Mouse (Mus musculus) C2C12 (cell line): ENCODE results near the gene Srf. TPM values are rescaled to one million over a fixed set of nuclear protein-coding genes. Genes with fewer than 3 reads are reported as not detected.

Source experiments
- H3K27me3 ChIP-seq: one replicate; pipeline ENCODE4 v1.6.1; 2011; ENCODE audit not compliant: control insufficient read depth, insufficient read depth, insufficient read length
- H3K36me3 ChIP-seq: one replicate; pipeline ENCODE4 v1.6.1; 2011; ENCODE audit not compliant: control insufficient read depth, insufficient read depth
- H3K4me3 ChIP-seq: one replicate; pipeline ENCODE4 v1.5.1; 2011; ENCODE audit warnings: mild to moderate bottlenecking, control low read depth; ENCODE audit not compliant: poor library complexity, insufficient read depth, severe bottlenecking
- H3K79me2 ChIP-seq: one replicate; pipeline ENCODE4 v1.6.1; 2011; ENCODE audit not compliant: control insufficient read depth, insufficient read depth
- H3K79me3 ChIP-seq: one replicate; pipeline ENCODE4 v1.6.1; 2011; ENCODE audit warnings: low read depth, control low read depth
- H3ac ChIP-seq: one replicate; pipeline ENCODE3; 2011; ENCODE audit warnings: low read depth; ENCODE audit not compliant: control insufficient read depth, insufficient read length
- CEBPB ChIP-seq: IDR thresholded peaks from one replicate; pipeline ENCODE4 v1.6.1; 2011; ENCODE audit warnings: low read depth, mild to moderate bottlenecking, control low read depth, moderate library complexity
- CTCF ChIP-seq: IDR thresholded peaks from one replicate; pipeline ENCODE4 v1.5.1; 2011; ENCODE audit not compliant: control insufficient read depth, insufficient read depth, insufficient read length
- FOSL1 ChIP-seq: IDR thresholded peaks from one replicate; pipeline ENCODE4 v1.8.0; 2011; ENCODE audit warnings: mild to moderate bottlenecking, low read length; ENCODE audit not compliant: poor library complexity, insufficient read depth, severe bottlenecking
- MAX ChIP-seq: IDR thresholded peaks from one replicate; pipeline ENCODE4 v1.6.1; 2011; ENCODE audit warnings: mild to moderate bottlenecking, control low read depth
- MYOD1 ChIP-seq: IDR thresholded peaks from one replicate; pipeline ENCODE4 v1.6.1; 2011; ENCODE audit warnings: low read depth; ENCODE audit not compliant: control insufficient read depth, insufficient read length
- MYOG ChIP-seq: IDR thresholded peaks from one replicate; pipeline ENCODE4 v1.6.1; 2011; ENCODE audit not compliant: control insufficient read depth, insufficient read length; ENCODE audit errors: extremely low read depth
- USF1 ChIP-seq: IDR thresholded peaks from one replicate; pipeline ENCODE4 v1.6.1; 2011; ENCODE audit warnings: low read depth, mild to moderate bottlenecking, control low read depth, moderate library complexity
- polyA plus RNA-seq: library from polyadenylated mRNA; unstranded; fragments of >200 nt; fragmentation: generic; extraction: Trizol; gene quantifications from one replicate; pipeline ENCODE4 v1.2.1, GENCODE M21; 2012; ENCODE audit warnings: missing spikeins

Srf gene
- polyA plus RNA-seq, 1 experiment = 101 TPM

DNA sequence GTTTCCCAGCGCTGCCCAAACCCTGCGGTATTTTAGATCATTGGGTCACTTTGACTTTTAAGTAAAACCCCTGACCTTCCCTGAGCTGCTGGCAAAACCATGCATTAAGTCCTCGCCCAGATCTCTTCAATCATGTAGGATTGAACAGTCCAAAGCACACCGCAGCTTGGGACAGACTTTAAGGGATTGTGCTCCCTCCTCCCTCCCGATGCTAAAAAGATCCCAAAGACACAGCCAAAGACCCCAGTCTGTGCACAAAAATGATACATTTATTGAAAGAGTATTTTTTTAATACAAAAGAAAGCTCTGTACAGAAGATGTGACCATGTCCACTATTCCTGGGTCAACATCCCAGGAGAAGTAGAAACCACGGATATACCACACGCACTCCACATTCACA lies 9.4 kb downstream of the Srf start:
- Histone ChIP-seq H3ac (no peak overlapping the region), H3K27me3 (no peaks in the 10 kb centered on the region), H3K36me3 (peaks cover 33% of the 10 kb centered on the region), H3K79me2 (peaks cover 18% of the 10 kb centered on the region), H3K4me3 (no peak overlapping the region), H3K79me3 (peaks cover 3% of the 10 kb centered on the region)
- TF ChIP-seq MYOD1 (no peak), MYOG (no peak), CTCF (no peak), FOSL1 (no peak), MAX (no peak), USF1 (no peak), CEBPB (no peak)

DNA sequence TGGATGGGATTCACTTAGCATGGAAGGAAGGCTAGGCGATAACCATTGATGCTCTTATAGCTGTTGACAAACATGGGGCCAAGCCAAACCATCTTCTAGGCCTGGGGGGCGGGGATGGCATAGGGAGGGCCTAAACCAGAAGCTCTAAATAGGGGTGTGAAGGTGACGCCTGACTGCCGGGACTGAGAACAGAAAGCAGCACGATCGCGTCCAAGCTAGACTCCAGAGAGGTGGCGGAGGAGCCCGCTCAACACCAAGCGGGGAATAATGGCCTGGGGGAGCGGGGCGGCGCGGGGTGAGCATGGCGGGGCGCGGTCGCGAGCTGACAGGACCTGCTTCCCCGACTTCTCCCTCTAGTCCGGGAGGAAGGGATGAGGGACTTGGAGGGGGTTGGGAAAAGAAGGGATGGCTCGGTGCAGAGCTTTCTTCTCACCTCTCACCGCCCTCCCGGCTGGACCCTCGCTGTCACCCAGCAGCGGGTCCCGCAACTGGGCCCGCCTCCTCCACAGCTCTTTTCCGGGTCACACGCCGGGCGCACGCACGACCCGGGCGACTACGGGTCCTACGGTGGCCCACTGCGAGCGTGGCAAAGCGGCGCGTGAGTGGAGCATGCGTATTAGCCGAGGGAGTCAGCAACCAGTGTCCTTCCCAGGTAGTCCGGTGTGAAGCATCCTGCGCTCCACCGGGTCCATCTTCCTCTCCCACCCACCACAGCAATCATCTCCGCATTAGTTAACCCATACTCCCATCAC lies 10.0 kb downstream of the Srf start, which contains the start of gene Cul9:
TSS of gene Cul9 (minus strand) at position 576 of the 752 bp plus-strand sequence.
- no peak within 1 kb of the TSS for H3ac ChIP-seq
- TF ChIP-seq MYOD1 (no peak), USF1 (no peak), MYOG (no peak), MAX (no peak), FOSL1 (no peak), CTCF (no peak), CEBPB (no peak)
- no peaks in the 10 kb centered on the region for H3K79me3 ChIP-seq
- H3K27me3 ChIP-seq = no peaks in the 10 kb centered on the region
- peaks cover 12% of the 10 kb centered on the region for H3K79me2 ChIP-seq
- peaks cover 27% of the 10 kb centered on the region for H3K36me3 ChIP-seq
- no peak within 1 kb of the TSS for H3K4me3 ChIP-seq

DNA sequence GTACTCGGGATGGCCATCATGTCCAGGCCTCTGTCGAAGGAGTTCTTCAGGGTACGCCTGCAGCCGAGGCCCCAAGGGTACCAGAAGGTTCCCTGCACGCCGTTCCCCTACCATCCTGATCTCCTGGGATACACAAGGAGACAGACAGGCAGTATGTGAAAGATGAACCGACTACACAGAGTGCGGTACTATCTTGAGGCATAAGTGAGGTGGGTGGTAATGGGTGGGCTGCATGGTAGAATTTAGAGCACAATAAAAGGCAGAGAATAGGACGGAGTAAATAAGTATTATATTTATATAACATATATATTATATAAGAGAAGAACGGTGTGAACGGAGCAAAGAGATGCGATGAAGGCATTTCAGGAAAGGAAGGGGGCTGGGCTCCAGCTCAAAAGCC lies 12.3 kb downstream of the Srf start:
- Histone ChIP-seq H3ac (no peak overlapping the region), H3K79me3 (no peaks in the 10 kb centered on the region), H3K27me3 (no peaks in the 10 kb centered on the region), H3K4me3 (no peak overlapping the region), H3K79me2 (no peaks in the 10 kb centered on the region), H3K36me3 (peaks cover 6% of the 10 kb centered on the region)
- TF ChIP-seq MYOG (no peak), USF1 (no peak), MAX (no peak), MYOD1 (no peak)

DNA sequence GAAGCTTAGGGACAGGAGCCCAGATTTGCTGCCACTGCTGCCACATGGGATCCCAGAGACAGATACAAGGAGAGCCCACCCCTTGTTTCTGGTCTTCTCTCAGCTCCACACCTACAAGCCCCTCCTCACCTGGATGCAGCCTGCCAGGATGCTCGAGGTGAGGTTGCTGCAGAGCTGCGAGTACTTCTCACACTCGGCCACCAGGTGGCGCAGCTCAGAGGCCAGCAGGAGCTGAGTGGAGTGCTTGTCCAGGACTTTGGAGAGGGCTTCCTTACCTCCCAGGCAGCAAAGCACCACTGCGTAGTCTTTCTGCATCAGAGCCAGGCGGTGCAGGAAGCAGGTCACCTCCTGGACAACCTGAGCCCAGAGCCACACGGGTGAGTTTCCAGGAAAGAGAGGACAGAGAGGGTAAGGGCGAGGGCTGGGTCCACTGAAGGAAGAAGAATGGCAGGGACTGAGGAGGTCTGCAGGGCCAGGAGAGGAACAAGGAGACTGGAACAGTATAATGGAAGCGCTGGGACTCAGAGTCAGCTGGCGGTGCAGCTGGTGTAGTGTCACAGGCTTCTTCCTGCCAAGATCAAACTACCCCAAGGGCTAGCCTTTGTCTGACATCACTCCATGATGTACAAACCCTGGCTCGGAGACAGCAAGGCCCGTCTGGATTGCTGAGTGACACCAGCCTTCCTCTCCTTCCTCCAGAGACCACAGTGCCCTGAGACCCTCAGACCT lies 30.2 kb downstream of the Srf start:
- TF ChIP-seq CTCF (peak; percentile 92), MAX (no peak)
- Histone ChIP-seq H3K79me3 (no peaks in the 10 kb centered on the region), H3K27me3 (peaks cover 16% of the 10 kb centered on the region), H3K79me2 (no peaks in the 10 kb centered on the region), H3K4me3 (no peak overlapping the region), H3K36me3 (no peaks in the 10 kb centered on the region), H3ac (no peak overlapping the region)

DNA sequence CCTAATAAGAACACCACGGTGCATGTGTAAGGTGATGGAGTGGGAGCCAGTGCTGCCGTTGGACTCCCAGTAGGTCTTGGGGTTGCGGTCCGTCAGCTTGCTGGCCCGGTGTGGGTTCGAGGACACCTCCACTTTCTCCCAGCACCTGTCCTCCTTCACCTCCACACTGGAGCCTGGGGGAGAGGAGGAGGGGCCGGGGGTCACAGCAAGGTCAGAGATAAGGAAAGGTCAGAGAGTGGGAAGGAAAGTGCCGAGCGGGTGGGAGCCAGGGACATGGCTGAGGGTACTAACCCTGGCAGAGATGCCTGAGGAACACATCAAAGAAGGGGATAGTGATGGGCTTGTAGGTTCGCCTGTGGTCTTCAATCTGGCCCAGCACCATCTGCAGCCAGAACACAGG lies 30.9 kb downstream of the Srf start:
- Histone ChIP-seq H3K27me3 (peaks cover 23% of the 10 kb centered on the region), H3K79me2 (no peaks in the 10 kb centered on the region), H3ac (no peak overlapping the region), H3K4me3 (no peak overlapping the region), H3K36me3 (no peaks in the 10 kb centered on the region), H3K79me3 (no peaks in the 10 kb centered on the region)
- no peak for TF ChIP-seq MYOD1

DNA sequence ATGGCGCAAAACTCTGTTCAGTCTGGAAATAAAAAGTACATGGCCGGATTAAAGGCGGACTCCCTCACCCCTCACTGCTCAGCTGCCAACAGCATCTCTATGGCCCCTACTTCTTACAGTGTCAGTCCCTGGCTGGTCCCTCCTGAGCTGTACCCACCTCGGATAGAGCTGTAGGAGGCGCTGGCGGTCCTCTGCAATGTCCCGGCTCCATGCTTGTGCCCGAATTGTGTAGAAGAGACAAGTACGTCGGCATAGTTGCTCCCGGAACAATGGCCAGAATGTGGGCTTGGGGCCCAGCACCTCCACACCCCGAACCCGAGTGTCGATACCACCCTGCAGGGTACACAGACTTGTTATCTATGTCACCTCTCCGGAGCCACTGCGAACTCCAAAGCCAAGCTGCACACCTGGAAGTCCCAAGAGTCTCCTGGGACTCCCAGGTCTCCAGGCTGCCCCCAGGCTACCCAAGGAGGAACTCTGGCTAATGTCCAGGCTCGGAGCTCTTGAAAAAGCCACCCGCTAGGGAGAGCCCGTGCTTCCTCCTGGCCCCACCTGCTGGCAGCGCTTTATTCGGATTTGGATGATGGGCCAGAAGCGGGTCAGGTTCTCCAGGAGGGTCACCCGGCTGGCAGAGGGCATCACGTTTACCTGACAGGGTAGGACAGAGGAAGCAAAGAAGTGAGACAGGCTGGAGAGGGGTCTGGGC lies 33.9 kb downstream of the Srf start:
- no peak overlapping the region for H3K4me3 ChIP-seq
- no peaks in the 10 kb centered on the region for H3K36me3 ChIP-seq
- no peaks in the 10 kb centered on the region for H3K79me3 ChIP-seq
- peaks cover 37% of the 10 kb centered on the region for H3K27me3 ChIP-seq
- no peaks in the 10 kb centered on the region for H3K79me2 ChIP-seq
- no peak overlapping the region for H3ac ChIP-seq
- TF ChIP-seq CTCF (no peak), USF1 (no peak), FOSL1 (no peak), MYOG (no peak), MAX (no peak)
